Mouse (Mus musculus): ENCODE data around the gene Trim33.

- TF ChIP-seq EP300 (IDR thresholded peaks at IDR 0.05; ENCODE audit: low read depth): no peak
- no peak for TF ChIP-seq CTCF (IDR thresholded peaks at IDR 0.05; ENCODE audit: low read depth)
Observed at GRCm38 (mm10) chr3:103385383-103386291, 106.5 kb downstream of the Trim33 start.
